Mouse (Mus musculus): ENCODE results near the gene Pck1.

Pck1 gene

DNA sequence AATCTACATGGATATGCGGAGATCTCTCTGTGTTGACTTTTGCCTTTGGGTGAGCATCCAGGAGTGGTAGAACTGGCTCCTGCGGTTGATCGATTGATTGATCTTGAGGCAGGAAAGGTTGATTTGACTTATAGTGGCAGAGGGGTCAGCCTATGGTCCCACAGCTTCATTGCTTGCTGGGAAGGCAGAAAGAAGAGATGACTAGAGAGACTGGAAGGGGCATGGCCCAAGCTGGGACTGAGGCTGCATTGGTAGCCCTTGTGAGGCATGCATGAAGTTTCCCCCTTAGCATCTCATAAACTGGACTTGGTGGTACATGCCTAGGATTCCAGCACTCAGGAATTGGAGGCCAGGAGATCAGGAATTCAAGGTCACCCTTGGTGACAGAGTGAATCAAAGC lies 54.2 kb downstream of the Pck1 start:
- ChIA-PET POLR2A (interaction anchor here in 1 of 4 experiments (0.6 kb wide), 1 partner anchor 133 kb away, joined by 4 read pairs; no protein-coding TSS in a partner anchor), CTCF (interaction anchor here in 2 of 4 experiments (0.7 to 0.8 kb wide), 2 partner anchors 12 to 28 kb away, joined by 3 to 4 read pairs; partner anchors contain the start of gene Zbp1 (in 1 of the 2))
